Mouse (Mus musculus) liver, adult 2 months (tissue): ENCODE measurements around the gene Gm5142. TPM values are rescaled to one million over a fixed set of nuclear protein-coding genes. Genes with fewer than 3 reads are reported as not detected.

ENCODE experiments used
- DNase-seq: peaks from one replicate; pipeline ENCODE4 v3.0.0-alpha.2; 2011; ENCODE audit warnings: low read depth, low spot score; ENCODE audit errors: extremely low read depth
- H3K27ac ChIP-seq: fragments of 200-500 bp; replicated peaks from 2 replicates; pipeline ENCODE4 v1.5.1; 2012; ENCODE audit warnings: low read depth, mild to moderate bottlenecking, control low read depth, inconsistent platforms, low read length; ENCODE audit not compliant: insufficient read depth
- H3K27me3 ChIP-seq: fragments of 200-500 bp; 2 replicates; pipeline ENCODE4 v1.6.1; 2012; ENCODE audit warnings: mild to moderate bottlenecking, moderate library complexity, low read length, inconsistent platforms; ENCODE audit not compliant: control insufficient read depth, insufficient read depth
- H3K36me3 ChIP-seq: fragments of 200-500 bp; 2 replicates; pipeline ENCODE4 v1.6.1; 2012; ENCODE audit warnings: low read length, inconsistent platforms; ENCODE audit not compliant: control insufficient read depth, insufficient read depth
- H3K4me1 ChIP-seq: fragments of 200-500 bp; 2 replicates; pipeline ENCODE4 v1.6.1; 2011; ENCODE audit warnings: low read length; ENCODE audit not compliant: control insufficient read depth, insufficient read depth
- H3K4me3 ChIP-seq: fragments of 200-500 bp; 2 replicates; pipeline ENCODE4 v1.5.1; 2011; ENCODE audit warnings: low read depth, mild to moderate bottlenecking, control low read depth, low read length, moderate library complexity; ENCODE audit not compliant: insufficient read depth
- H3K79me2 ChIP-seq: fragments of 200-500 bp; 2 replicates; pipeline ENCODE4 v1.6.1; 2012; ENCODE audit warnings: inconsistent platforms, mild to moderate bottlenecking, low read length, moderate library complexity; ENCODE audit not compliant: control insufficient read depth, insufficient read depth
- H3K9ac ChIP-seq: fragments of 200-500 bp; 2 replicates; pipeline ENCODE4 v1.6.1; 2012; ENCODE audit warnings: low read depth, mild to moderate bottlenecking, control low read depth, inconsistent platforms, low read length
- CTCF ChIP-seq: fragments of 200-500 bp; IDR thresholded peaks from 2 replicates; pipeline ENCODE4 v1.5.1; 2011; ENCODE audit warnings: low read depth, low read length, control low read depth
- POLR2A ChIP-seq: fragments of 200-500 bp; IDR thresholded peaks from 2 replicates; pipeline ENCODE4 v1.6.1; 2011; ENCODE audit warnings: low read length, control low read depth; ENCODE audit not compliant: insufficient read depth; ENCODE audit errors: extremely low read depth
- WGBS: fragments of 180-500 bp; shearing (Covaris S2); methylation state at CpG from one replicate; pipeline ENCODE4 v1.1.7; 2018; 5-methylcytosine and 5-hydroxymethylcytosine counted together
- polyA plus RNA-seq: library from polyadenylated mRNA; depleted of rRNA; stranded (reverse); fragments of >200 nt; gene quantifications from 2 replicates; pipeline ENCODE4 v1.2.3, GENCODE M21; 2012
- total RNA-seq: library from RNA; depleted of rRNA; stranded (reverse); fragments of >200 nt; gene quantifications from 2 replicates; pipeline ENCODE4 v1.2.3, GENCODE M21; 2014

Gene Gm5142
- total and polyA plus RNA-seq, 2 experiments: not detected

GRCm38 (mm10) chr14:59205461-59205860 is 26.9 kb upstream of the Gm5142 start:
- peaks cover 6% of the 10 kb centered on the region for H3K36me3 ChIP-seq
- no peaks in the 10 kb centered on the region for H3K27me3 ChIP-seq
- peaks cover 17% of the 10 kb centered on the region; the same call in 1 of the 2 replicates for H3K79me2 ChIP-seq
- peak overlapping the region; percentile 75 for H3K27ac ChIP-seq
- no peak overlapping the region for H3K4me3 ChIP-seq
- TF ChIP-seq POLR2A (no peak), CTCF (no peak)
- peaks cover 25% of the 10 kb centered on the region for H3K4me1 ChIP-seq
- 25% methylated on average over 7 of the region's 7 CpGs for WGBS
- DNase-seq: no peak
- peak overlapping the region; percentile 36 for H3K9ac ChIP-seq

- no peak for DNase-seq
- no peak for TF ChIP-seq CTCF
These were observed 23.2 kb upstream of the Gm5142 start for GRCm38 (mm10) chr14:59201604-59202215.

GRCm38 (mm10) chr14:59200711-59201603 is 22.4 kb upstream of the Gm5142 start, which contains the start of gene Rcbtb1:
Gene Rcbtb1, plus strand, starts transcription at chr14:59201209.
- peak; percentile 66 for TF ChIP-seq CTCF
- peak; percentile 83 for TF ChIP-seq POLR2A
- no peaks in the 10 kb centered on the region for H3K27me3 ChIP-seq
- peaks cover 29% of the 10 kb centered on the region for H3K4me1 ChIP-seq
- H3K9ac ChIP-seq: peak within 1 kb of the TSS; percentile 92
- H3K27ac ChIP-seq: peak within 1 kb of the TSS; percentile 88
- H3K4me3 ChIP-seq: peak within 1 kb of the TSS; percentile 88
- under 1% methylated on average over 96 of the region's 96 CpGs for WGBS
- H3K79me2 ChIP-seq: peaks cover 4% of the 10 kb centered on the region; the same call in 1 of the 2 replicates
- peak; percentile 92 for DNase-seq
- no peaks in the 10 kb centered on the region for H3K36me3 ChIP-seq

More at GRCm38 (mm10) chr14:59201604-59202215, 23.2 kb upstream of the Gm5142 start:
- Histone ChIP-seq H3K79me2 (peaks cover 5% of the 10 kb centered on the region; the same call in 1 of the 2 replicates), H3K4me3 (peak overlapping the region; percentile 88), H3K9ac (peak overlapping the region; percentile 92), H3K27ac (peak overlapping the region; percentile 88), H3K27me3 (no peaks in the 10 kb centered on the region), H3K4me1 (peaks cover 35% of the 10 kb centered on the region), H3K36me3 (no peaks in the 10 kb centered on the region)
- WGBS: 2% methylated on average over 21 of the region's 21 CpGs

- Histone ChIP-seq H3K9ac (no peak overlapping the region), H3K79me2 (no peaks in the 10 kb centered on the region; the same call in 1 of the 2 replicates), H3K4me1 (peaks cover 6% of the 10 kb centered on the region; the same call in 1 of the 2 replicates), H3K27me3 (no peaks in the 10 kb centered on the region), H3K36me3 (no peaks in the 10 kb centered on the region), H3K27ac (no peak overlapping the region), H3K4me3 (no peak overlapping the region)
- DNase-seq: peak; percentile 93
- WGBS: 25% methylated on average over 2 of the region's 2 CpGs
- no peak for TF ChIP-seq CTCF
- TF ChIP-seq POLR2A: no peak
These were observed 7.6 kb upstream of the Gm5142 start for GRCm38 (mm10) chr14:59186121-59186520.

- H3K79me2 ChIP-seq: no peaks in the 10 kb centered on the region; the same call in 1 of the 2 replicates
- no peak for TF ChIP-seq CTCF
- no peak for TF ChIP-seq POLR2A
- no peak overlapping the region for H3K4me3 ChIP-seq
- H3K4me1 ChIP-seq: peaks cover 6% of the 10 kb centered on the region; the same call in 1 of the 2 replicates
- H3K27me3 ChIP-seq: no peaks in the 10 kb centered on the region
- H3K36me3 ChIP-seq: no peaks in the 10 kb centered on the region
- peak overlapping the region; percentile 54; the same call in 1 of the 2 replicates for H3K27ac ChIP-seq
- H3K9ac ChIP-seq: no peak overlapping the region
- DNase-seq: peak; percentile 73
These were observed 7.0 kb upstream of the Gm5142 start for GRCm38 (mm10) chr14:59185514-59185913.
